Mouse (Mus musculus) natural killer cell, adult 2 months (primary cell): Measurements from ENCODE around the gene Gm2956.
"Not testable (repeated sequence)": the region's sequence is repeated elsewhere in the genome, so short reads cannot be mapped to it uniquely, and the experiment has no call there.

ENCODE experiments used
- DNase-seq, 2 experiments: peaks; one replicate each; pipeline ENCODE4 v3.0.0; 2022; ENCODE audit warnings: low spot score in 2 of 2

The Gm2956 gene

DNA sequence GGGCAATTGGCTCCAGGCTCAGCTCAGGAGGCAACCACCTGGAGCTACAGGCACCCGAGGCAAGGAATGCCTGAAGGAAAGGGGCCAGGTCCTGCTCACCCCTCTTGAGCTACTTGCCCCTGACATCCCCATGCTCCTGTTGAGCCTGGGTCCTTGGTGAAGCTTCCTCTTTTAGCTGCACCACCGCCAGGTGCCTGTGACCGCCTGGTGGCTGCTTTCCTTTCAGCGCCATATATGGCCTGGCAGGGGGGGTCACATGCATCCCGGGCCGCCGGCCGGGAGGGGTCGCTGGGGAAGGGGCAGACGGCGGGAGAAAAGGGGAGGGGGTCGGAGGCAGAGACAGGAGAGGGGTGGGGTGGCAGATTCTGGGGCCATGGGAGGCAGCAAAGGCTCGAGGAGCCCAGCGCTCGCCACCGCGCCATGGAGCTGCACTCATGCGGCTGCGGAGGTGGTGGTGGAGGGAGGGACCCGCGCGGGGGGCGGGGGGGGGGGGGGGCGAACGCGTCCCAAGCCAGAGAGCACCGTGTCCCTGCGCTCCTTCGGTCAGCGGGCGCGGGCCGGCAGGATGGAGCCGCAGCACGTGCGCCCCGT, at the start of gene Gm2956:
Gene Gm2956, plus strand, starts transcription at position 541 of the 591 bp plus-strand sequence.
- not testable (repeated sequence) for DNase-seq

DNA sequence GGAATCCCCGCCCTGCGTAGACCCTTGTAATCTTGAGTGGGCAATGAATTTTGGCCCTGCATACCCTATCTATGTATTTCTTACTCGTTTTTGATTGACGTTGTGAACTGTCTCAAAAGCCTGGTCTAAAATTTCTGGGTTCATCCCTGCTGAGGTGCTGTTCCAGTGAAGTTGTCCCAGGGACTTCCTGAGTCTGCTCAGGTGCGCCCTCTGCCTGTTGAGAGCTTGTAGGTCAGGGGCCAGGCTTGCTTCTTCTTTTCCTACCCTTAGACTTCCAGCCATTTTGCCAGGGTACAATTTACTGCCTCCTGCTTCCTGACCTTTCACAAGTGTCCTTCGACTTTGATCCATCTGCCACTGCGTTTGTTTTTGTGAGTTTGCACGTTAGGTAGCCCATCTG, 979 bp downstream of the Gm2956 start:
- DNase-seq: not testable (repeated sequence)

DNA sequence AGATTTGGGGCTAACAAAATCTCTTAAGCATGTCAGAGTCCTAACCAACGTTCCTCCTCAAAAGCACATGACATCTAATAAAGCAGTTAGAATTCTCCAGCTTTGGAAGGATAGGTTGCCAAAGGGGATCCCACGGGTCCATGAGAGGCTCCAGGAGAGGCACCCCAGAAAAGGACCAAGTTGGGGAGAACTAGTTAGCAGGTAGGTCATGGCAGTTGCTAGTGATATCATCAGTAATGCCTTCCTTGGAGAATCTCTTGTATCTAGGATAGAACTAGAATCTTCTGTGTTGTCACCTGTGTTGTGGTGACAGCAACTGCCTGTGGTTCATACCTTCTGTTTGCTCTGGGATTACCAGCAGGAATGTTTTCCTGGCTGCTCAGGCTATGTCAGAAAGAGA, 62.4 kb downstream of the Gm2956 start, which contains the start of gene Gm10413:
Gene Gm10413, plus strand, starts transcription at position 301 of the 400 bp plus-strand sequence.
- not testable (repeated sequence) for DNase-seq
